8 mouse cellular contexts compared by ENCODE assay signal in the genomic region with DNA sequence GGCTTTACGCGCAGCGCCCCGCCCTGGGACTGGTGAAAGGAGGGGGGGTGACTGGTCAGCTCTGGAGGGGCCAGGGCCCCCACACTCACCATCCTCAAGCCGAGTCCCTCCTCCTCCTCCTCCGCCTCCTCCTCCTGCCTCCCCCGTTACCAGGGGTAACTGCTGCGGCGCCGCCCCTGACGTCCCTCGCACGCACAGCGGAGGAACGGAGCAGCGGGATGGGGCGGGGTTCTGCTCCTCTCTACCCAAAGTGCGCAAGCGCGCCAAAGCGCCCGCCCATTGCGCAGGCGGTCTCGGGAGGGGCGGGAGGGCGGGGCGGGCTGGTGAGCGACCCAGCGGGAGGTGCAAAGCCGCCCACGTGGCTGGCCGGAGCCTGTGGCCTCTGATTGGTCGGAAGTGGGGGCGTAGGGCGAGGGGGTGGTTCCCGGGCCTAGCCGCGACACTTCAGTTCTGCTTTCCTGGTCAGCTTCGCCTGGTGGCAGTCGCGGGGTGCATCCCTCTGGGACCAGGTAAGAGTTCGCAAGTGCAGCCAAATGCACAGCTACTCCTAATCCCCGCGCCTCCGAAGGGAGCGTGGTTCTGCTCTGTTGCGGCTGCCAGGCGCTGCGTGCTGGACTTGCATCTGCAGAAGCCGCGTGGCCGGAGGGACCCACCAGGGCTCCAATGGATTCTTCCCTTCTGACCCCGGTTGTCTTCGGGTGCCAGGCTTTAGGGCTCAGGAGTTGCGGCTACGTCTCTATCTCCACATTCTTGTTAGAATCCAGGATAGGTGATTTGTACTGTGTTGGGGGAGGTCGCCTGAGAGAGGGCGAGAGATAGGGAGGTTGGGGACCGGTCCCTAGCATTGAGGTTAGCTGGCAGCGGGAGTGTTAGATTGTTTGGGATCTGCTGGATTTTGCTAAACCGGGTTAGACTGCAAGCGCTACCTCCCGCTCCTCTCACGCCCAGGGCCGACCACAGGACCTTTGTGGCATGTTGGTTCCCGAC. TPM values are rescaled to one million over a fixed set of nuclear protein-coding genes. Genes with fewer than 3 reads are reported as not detected.
A peak's percentile ranks its signal among the peaks of the same experiment; 100 is the strongest.
DNase-seq lines count a peak whose midpoint lies in the region; ATAC-seq lines count a peak whose summit lies in the region.

A gene (minus strand): TSS at position 248 of the 987 bp plus-strand sequence.
A gene (plus strand): TSS at position 415 of the 987 bp plus-strand sequence.

- no peaks in the 10 kb centered on the region for H3K9me3 ChIP-seq in lung, embryonic 16.5 days (ENCODE audit: control insufficient read depth, low read length)

- under 1% methylated on average over 49 of the region's 67 CpGs for WGBS in lung, embryonic 16.5 days

- no peaks in the 10 kb centered on the region for H3K36me3 ChIP-seq in lung, embryonic 16.5 days (ENCODE audit: control insufficient read depth, insufficient read depth, low read length)

- ATAC-seq in hematopoietic stem cell, adult 5-6 weeks (replicated peaks in 1 of 2; ENCODE audit: insufficient read depth in 1 of 2, low FRiP score in 2 of 2, low TSS enrichment in 1 of 2, low read depth in 1 of 2, poor library complexity in 2 of 2, severe bottlenecking in 2 of 2) = peak; percentile 96 to 98
- ATAC-seq in lung, embryonic 16.5 days (ENCODE audit: low read depth) = peak; percentile 97

- H3K27me3 ChIP-seq in lung, embryonic 16.5 days (ENCODE audit: control insufficient read depth, insufficient read depth, low read depth, low read length) = no peaks in the 10 kb centered on the region

- DNase-seq in MEL-GATA-1-ER (ENCODE audit: extremely low read depth, low read depth) = peak; percentile 95
- DNase-seq in cerebellum, adult 8-10 months = peak; percentile 91
- peak; percentile 97 for DNase-seq in forelimb bud, embryonic 11.5 days (ENCODE audit: low read depth, low spot score)
- DNase-seq in layer of hippocampus, adult 9-10 months (ENCODE audit: low spot score) = peak; percentile 70
- DNase-seq in ovary, postnatal 10 days (ENCODE audit: low spot score) = peak; percentile 81
- peak; percentile 92 to 93 for DNase-seq in thymus, postnatal 10 days (ENCODE audit: low spot score in 2 of 2)

- H3K27ac ChIP-seq in lung, embryonic 16.5 days (ENCODE audit: low read length) = peak within 1 kb of the TSS; percentile 68

- H3K4me1 ChIP-seq in lung, embryonic 16.5 days (replicated peaks; ENCODE audit: control insufficient read depth, insufficient read depth, low read length) = peaks cover 20% of the 10 kb centered on the region

- H3K4me2 ChIP-seq in lung, embryonic 16.5 days (ENCODE audit: low read depth, low read length) = peak within 1 kb of the TSS; percentile 68

- peak within 1 kb of the TSS; percentile 69 for H3K9ac ChIP-seq in lung, embryonic 16.5 days (ENCODE audit: low read length)

- H3K4me3 ChIP-seq in lung, embryonic 16.5 days (ENCODE audit: low read length) = peak within 1 kb of the TSS; percentile 61

RNA-seq across cellular contexts. Expression of the first gene that starts in this region (rescaled TPM):
- total RNA-seq in hematopoietic stem cell, adult 5-6 weeks (2017) = 28.8 and 35.8 TPM in 2 replicates
- 113 and 118 TPM in 2 replicates for polyA plus RNA-seq in lung, embryonic 16.5 days (2015; fragmentation: Nextera tagmentation; extraction: Ambion mirVana)

RNA-seq across cellular contexts. Expression of the second gene that starts in this region (rescaled TPM):
- total RNA-seq in hematopoietic stem cell, adult 5-6 weeks (2017) = 7.8 and 12.5 TPM in 2 replicates
- 24.6 and 28.4 TPM in 2 replicates for polyA plus RNA-seq in lung, embryonic 16.5 days (2015; fragmentation: Nextera tagmentation; extraction: Ambion mirVana)

Comparison
In these comparisons a context has a peak if more than half of its experiments do, and no peak if none do; other contexts are left out.
1. Peak in every context shown above with its lines: DNase-seq, ATAC-seq, H3K4me3 ChIP-seq and H3K27ac ChIP-seq.